Mouse (Mus musculus) liver, embryonic 14.5 days (tissue): ENCODE results near the gene Atp5d. TPM values are rescaled to one million over a fixed set of nuclear protein-coding genes. Genes with fewer than 3 reads are reported as not detected.

Experiments used
- ATAC-seq: fragments of 200-750 bp; cut with Nextera tagmentation; 2 replicates; pipeline ENCODE4 v1.8.0; 2017; ENCODE audit warnings: moderate number of reproducible peaks, mild to moderate bottlenecking, moderate library complexity; ENCODE audit not compliant: insufficient read depth
- DNase-seq, 3 experiments: peaks; one replicate each; pipeline ENCODE4 v3.0.0-alpha.2; 2012 to 2013; ENCODE audit warnings: low read depth in 3 of 3, low spot score in 3 of 3
- H3K27ac ChIP-seq: fragments of 300-500 bp; sonication (generic); 2 replicates; pipeline ENCODE4 v1.5.1; 2014; ENCODE audit warnings: moderate library complexity, mild to moderate bottlenecking, control low read depth, inconsistent platforms
- H3K27me3 ChIP-seq: fragments of 300-500 bp; sonication (generic); 2 replicates; pipeline ENCODE4 v1.6.1; 2014; ENCODE audit warnings: mild to moderate bottlenecking, low read length, moderate library complexity; ENCODE audit not compliant: control insufficient read depth, insufficient read depth
- H3K36me3 ChIP-seq: fragments of 300-500 bp; sonication (generic); replicated peaks from 2 replicates; pipeline ENCODE4 v1.6.1; 2014; ENCODE audit warnings: low read depth; ENCODE audit not compliant: control insufficient read depth, insufficient read depth
- H3K4me1 ChIP-seq, 2 experiments: fragments of 200-500 bp in 1 of 2; fragments of 300-500 bp in 1 of 2; sonication (generic) in 1 of 2; replicated peaks; 2 replicates each; pipeline ENCODE4 v1.6.1; 2012 to 2014; ENCODE audit warnings: antibody characterized with exemption in 1 of 2, inconsistent platforms in 1 of 2, low read length in 1 of 2; ENCODE audit not compliant: control insufficient read depth in 2 of 2, insufficient read depth in 2 of 2
- H3K4me2 ChIP-seq: fragments of 300-500 bp; sonication (generic); 2 replicates; pipeline ENCODE4 v1.6.1; 2014; ENCODE audit warnings: low read depth, mild to moderate bottlenecking, control low read depth, moderate library complexity
- H3K4me3 ChIP-seq, 2 experiments: fragments of 200-500 bp in 1 of 2; fragments of 300-500 bp in 1 of 2; sonication (generic) in 1 of 2; 2 replicates each; pipeline ENCODE4 v1.5.1; 2012 to 2014; ENCODE audit warnings: low read depth in 2 of 2, low read length in 2 of 2, mild to moderate bottlenecking in 2 of 2, control low read depth in 1 of 2, inconsistent platforms in 1 of 2, moderate library complexity in 1 of 2; ENCODE audit not compliant: insufficient read depth in 1 of 2
- H3K9ac ChIP-seq: fragments of 300-500 bp; sonication (generic); replicated peaks from 2 replicates; pipeline ENCODE4 v1.6.1; 2014; ENCODE audit warnings: mild to moderate bottlenecking, control low read depth, moderate library complexity
- H3K9me3 ChIP-seq: fragments of 300-500 bp; sonication (generic); 2 replicates; pipeline ENCODE4 v1.6.1; 2016; ENCODE audit warnings: low read length, mixed read lengths; ENCODE audit not compliant: control insufficient read depth
- CTCF ChIP-seq: IDR thresholded peaks from 2 replicates; pipeline ENCODE4 v1.5.1; 2016; ENCODE audit warnings: antibody characterized with exemption, low read depth, control low read depth
- EP300 ChIP-seq: IDR thresholded peaks from 2 replicates; pipeline ENCODE4 v1.6.1; 2016; ENCODE audit warnings: antibody characterized with exemption, low read depth
- WGBS: fragments of 180-500 bp; shearing (Covaris S2); extraction: QIAGEN DNeasy Blood & Tissue Kit; methylation state at CpG from one replicate; pipeline ENCODE4 v1.1.7; 2014; ENCODE audit not compliant: insufficient replicate concordance; 5-methylcytosine and 5-hydroxymethylcytosine counted together
- polyA plus RNA-seq, 2 experiments: library from polyadenylated mRNA; depleted of rRNA in 1 of 2; stranded (reverse) in 1 of 2; unstranded in 1 of 2; fragments of >200 nt; fragmentation: Nextera tagmentation in 1 of 2; extraction: Ambion mirVana in 1 of 2; gene quantifications; 2 replicates each; pipeline versions ENCODE4 v1.2.1 to v1.2.3; 2012 to 2014

Gene Atp5d
- polyA plus RNA-seq, 2 experiments = 211 to 249 TPM

DNA sequence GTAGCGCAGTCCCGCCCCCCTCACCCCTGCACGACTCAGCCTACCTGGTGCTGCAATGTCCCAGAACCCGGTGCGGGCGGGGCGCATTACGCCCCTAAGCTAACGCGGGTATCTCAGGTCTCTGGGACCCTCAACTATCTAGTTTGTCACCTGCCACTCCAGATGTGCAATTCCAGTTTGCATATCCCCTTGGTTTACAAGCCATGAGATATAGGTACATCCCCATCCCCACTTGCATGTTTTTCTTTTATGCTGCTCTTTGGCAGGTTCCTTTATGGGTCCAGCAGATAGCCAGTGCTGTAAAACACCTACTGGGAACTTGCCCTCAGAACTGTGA is 975 bp downstream of the Atp5d start:
- Histone ChIP-seq H3K4me1 (peaks cover 2 to 24% of the 10 kb centered on the region in 2 experiments; a peak in 3 of 4 replicates), H3K27me3 (peaks cover 33% of the 10 kb centered on the region), H3K4me3 (peak overlapping the region; percentile 54 to 55), H3K36me3 (peaks cover 6% of the 10 kb centered on the region), H3K9ac (no peak overlapping the region; the same call in 1 of the 2 replicates), H3K27ac (no peak overlapping the region), H3K4me2 (peak overlapping the region; percentile 83), H3K9me3 (no peaks in the 10 kb centered on the region)
- ATAC-seq = no peak
- TF ChIP-seq CTCF (no peak), EP300 (no peak)
- 2% methylated on average over 10 of the region's 10 CpGs for WGBS
- DNase-seq = no peak

DNA sequence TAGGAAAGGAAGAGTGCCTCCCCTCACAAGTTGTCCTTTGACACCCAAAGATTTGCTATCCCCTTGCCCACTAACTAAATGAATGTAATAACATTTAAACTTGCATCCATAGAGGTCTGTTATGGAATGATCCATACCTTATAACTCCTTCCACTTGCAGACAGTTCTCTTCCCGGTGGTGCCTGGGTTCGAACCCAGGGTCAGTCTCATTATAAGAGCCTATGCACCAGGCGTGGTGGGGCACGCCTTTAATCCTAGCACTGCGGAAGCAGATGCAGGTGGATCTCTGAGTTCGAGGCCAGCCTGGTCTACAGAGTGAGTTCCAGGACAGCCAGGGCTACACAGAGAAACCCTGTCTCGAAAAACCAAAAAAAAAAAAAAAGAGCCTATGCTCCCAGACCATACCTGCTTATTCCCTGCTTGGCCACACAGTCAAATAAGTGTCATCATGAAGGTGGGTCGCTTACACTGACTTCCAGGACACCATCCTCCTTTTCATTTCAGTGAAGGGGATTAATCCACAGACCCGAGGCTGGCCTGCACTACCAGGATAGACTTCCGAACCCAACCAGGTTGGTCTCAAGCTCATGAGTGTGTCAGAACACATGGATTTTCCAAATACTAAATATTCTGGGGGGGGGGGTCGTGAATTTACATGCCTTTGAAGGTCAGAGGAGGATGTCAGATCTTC is 1.7 kb downstream of the Atp5d start:
- H3K4me3 ChIP-seq = no peak overlapping the region
- WGBS = 74% methylated on average over 11 of the region's 11 CpGs
- no peak overlapping the region for H3K9ac ChIP-seq
- TF ChIP-seq CTCF (no peak), EP300 (no peak)
- H3K36me3 ChIP-seq = peaks cover 12% of the 10 kb centered on the region
- no peaks in the 10 kb centered on the region for H3K9me3 ChIP-seq
- H3K27me3 ChIP-seq = peaks cover 33% of the 10 kb centered on the region
- DNase-seq (no peak), ATAC-seq (no peak)
- H3K27ac ChIP-seq = no peak overlapping the region
- H3K4me2 ChIP-seq = no peak overlapping the region
- H3K4me1 ChIP-seq = peaks cover 2 to 24% of the 10 kb centered on the region in 2 experiments; a peak in 3 of 4 replicates

DNA sequence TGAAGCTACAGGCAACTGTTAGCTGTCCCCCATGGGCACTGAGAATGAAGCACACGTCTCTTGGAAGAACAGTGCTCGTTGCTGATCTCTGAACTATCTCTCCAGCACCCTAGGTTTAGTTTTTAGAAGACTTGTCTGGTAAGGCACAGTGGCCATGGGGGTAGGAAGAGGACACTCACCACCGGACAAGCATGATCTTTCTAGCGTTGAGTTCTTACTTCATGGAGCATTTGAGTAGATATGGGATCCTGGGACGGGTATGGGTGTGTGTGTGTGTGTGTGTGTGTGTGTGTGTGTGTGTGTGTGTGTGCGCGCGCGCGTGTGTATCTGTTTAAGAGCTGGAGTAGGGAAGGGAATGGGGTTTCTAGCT is 2.2 kb downstream of the Atp5d start, which contains the start of gene Cbarp:
Gene Cbarp, minus strand, starts transcription at position 170 of the 370 bp plus-strand sequence.
- Histone ChIP-seq H3K4me3 (peak within 1 kb of the TSS; percentile 62 to 71), H3K4me1 (peaks cover 5 to 26% of the 10 kb centered on the region in 2 experiments), H3K27ac (peak within 1 kb of the TSS; percentile 83), H3K36me3 (peaks cover 15% of the 10 kb centered on the region), H3K9ac (peak within 1 kb of the TSS; percentile 60), H3K4me2 (peak within 1 kb of the TSS; percentile 94), H3K9me3 (no peaks in the 10 kb centered on the region), H3K27me3 (peaks cover 33% of the 10 kb centered on the region)
- no peak for ATAC-seq
- WGBS = 67% methylated on average over 10 of the region's 10 CpGs
- DNase-seq = no peak
- TF ChIP-seq CTCF (no peak), EP300 (no peak)

DNA sequence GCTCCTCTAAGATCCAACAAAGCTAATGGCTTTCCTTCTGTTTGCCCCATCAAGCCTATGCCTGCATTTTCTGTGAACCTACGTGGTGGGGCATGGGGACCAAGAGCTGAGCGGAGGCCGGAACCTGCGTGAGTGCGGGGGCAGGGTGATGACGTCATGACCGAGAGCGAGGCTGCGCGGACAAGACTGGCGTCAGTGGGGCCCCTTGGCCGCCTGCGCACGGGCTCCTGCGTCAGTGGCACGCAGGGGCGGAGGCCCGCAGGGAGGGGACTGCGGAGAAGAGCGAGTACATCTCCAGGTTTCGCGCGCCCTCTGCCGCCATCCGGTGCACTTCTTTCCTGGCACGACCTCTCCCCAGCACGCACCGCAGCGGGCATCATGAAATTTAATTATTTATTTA is 2.8 kb downstream of the Atp5d start:
- peak overlapping the region; percentile 62 to 71 for H3K4me3 ChIP-seq
- peak overlapping the region; percentile 83 for H3K27ac ChIP-seq
- H3K27me3 ChIP-seq = peaks cover 32% of the 10 kb centered on the region
- under 1% methylated on average over 29 of the region's 29 CpGs for WGBS
- peak overlapping the region; percentile 60 for H3K9ac ChIP-seq
- H3K4me2 ChIP-seq = peak overlapping the region; percentile 94
- H3K9me3 ChIP-seq = no peaks in the 10 kb centered on the region
- H3K36me3 ChIP-seq = peaks cover 16% of the 10 kb centered on the region
- TF ChIP-seq EP300 (no peak; the same call in 1 of the 2 replicates), CTCF (peak; percentile 89)
- ATAC-seq (peak; percentile 74), DNase-seq (peak; percentile 89 to 92 (median 92))
- H3K4me1 ChIP-seq = peaks cover 11 to 31% of the 10 kb centered on the region in 2 experiments

DNA sequence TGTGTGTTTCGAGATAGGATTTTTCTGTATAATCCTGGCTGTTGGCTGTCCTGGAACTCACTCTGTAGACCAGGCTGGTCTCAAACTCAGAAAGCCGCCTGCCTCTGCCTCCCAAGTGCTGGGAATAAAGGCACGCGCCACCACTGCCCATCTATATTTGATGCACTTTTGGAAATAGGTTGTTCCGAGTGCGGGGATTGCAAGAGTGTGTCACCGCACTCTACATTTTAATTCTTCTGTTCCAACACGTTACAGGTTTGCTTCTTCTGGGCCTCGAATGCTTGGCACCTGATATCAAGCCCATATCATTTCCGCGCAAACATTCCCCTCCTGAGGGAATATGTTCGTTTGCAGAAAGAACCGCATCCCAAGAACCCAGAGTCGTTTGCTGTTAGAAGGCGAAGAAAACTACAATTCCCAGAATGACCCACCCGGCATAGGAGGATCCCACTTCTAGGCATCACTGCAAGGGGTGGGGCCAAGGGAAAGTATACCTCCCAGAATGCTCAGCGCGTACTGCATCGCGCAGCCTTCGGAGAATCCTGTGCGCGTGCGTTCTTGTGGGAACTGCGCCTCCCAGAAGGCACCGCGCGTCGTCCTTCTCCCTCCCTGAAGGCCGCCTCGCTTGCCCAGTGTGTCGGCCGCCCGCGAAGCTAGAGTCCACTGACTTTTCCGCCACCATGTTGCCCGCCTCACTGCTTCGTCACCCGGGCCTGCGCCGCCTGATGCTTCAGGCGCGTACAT is 3.5 kb downstream of the Atp5d start:
- under 1% methylated on average over 43 of the region's 43 CpGs for WGBS

More for the DNA sequence above, 3.5 kb downstream of the Atp5d start:
- H3K4me1 ChIP-seq = peaks cover 18 to 36% of the 10 kb centered on the region in 2 experiments
- H3K27ac ChIP-seq = peak overlapping the region; percentile 86
- peaks cover 16% of the 10 kb centered on the region for H3K36me3 ChIP-seq
- peaks cover 25% of the 10 kb centered on the region for H3K27me3 ChIP-seq
- peak overlapping the region; percentile 84 for H3K9ac ChIP-seq
- no peaks in the 10 kb centered on the region for H3K9me3 ChIP-seq
- ATAC-seq (peak; percentile 84), DNase-seq (peak; percentile 99)
- H3K4me3 ChIP-seq = peak overlapping the region; percentile 70 to 71
- no peak for TF ChIP-seq EP300
- no peak for TF ChIP-seq CTCF
- H3K4me2 ChIP-seq = peak overlapping the region; percentile 94
